Mouse (Mus musculus) v-Abl transformed pro-B cells (cell line): ENCODE measurements around the gene Gm10715.
"Not testable (repeated sequence)": the region's sequence is repeated elsewhere in the genome, so short reads cannot be mapped to it uniquely, and the experiment has no call there.

Experiments
- in situ Hi-C, 2 experiments: fragments of 400-800 bp; cut with MboI; formaldehyde crosslinking; loops; one replicate each; pipeline ENCODE4 v1.15.1; 2025; ENCODE audit not compliant: unreplicated experiment in 2 of 2

Gene Gm10715

DNA sequence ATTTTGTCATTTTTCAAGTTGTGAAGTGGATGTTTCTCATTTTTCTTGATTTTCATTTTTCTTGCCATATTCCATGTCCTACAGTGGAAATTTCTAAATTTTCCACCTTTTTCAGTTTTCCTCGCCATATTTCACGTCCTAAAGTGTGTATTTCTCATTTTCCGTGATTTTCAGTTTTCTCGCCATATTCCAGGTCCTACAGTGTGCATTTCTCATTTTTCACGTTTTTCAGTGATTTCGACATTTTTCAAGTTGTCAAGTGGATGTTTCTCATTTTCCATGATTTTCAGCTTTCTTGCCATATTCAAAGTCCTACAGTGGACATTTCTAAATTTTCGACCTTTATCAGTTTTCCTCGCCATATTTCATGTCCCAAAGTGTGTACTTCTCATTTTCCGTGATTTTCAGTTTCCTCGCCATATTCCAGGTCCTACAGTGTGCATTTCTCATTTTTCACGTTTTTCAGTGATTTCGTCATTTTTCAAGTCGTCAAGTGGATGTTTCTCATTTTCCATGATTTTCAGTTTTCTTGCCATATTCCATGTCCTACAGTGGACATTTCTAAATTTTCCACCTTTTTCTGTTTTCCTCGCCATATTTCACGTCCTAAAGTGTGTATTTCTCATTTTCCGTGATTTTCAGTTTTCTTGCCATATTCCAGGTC lies 12.6 kb upstream of the Gm10715 start:
- in situ Hi-C loops: not testable (repeated sequence)

DNA sequence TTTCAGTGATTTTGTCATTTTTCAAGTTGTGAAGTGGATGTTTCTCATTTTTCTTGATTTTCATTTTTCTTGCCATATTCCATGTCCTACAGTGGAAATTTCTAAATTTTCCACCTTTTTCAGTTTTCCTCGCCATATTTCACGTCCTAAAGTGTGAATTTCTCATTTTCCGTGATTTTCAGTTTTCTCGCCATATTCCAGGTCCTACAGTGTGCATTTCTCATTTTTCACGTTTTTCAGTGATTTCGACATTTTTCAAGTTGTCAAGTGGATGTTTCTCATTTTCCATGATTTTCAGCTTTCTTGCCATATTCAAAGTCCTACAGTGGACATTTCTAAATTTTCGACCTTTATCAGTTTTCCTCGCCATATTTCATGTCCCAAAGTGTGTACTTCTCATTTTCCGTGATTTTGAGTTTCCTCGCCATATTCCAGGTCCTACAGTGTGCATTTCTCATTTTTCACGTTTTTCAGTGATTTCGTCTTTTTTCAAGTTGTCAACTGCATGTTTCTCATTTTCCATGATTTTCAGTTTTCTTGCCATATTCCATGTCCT lies 11.7 kb upstream of the Gm10715 start, which contains the start of gene Gm10717:
Gene Gm10717 (plus strand): TSS at position 506 of the 556 bp plus-strand sequence.
- in situ Hi-C loops: not testable (repeated sequence)

DNA sequence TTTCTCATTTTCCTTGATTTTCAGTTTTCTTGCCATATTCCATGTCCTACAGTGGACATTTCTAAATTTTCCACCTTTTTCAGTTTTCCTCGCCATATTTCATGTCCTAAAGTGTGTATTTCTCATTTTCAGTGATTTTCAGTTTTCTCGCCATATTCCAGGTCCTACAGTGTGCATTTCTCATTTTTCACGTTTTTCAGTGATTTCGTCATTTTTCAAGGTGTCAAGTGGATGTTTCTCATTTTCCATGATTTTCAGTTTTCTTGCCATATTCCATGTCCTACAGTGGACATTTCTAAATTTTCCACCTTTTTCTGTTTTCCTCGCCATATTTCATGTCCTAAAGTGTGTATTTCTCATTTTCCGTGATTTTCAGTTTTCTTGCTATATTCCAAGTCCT lies 11.0 kb upstream of the Gm10715 start:
- in situ Hi-C loops: not testable (repeated sequence)

DNA sequence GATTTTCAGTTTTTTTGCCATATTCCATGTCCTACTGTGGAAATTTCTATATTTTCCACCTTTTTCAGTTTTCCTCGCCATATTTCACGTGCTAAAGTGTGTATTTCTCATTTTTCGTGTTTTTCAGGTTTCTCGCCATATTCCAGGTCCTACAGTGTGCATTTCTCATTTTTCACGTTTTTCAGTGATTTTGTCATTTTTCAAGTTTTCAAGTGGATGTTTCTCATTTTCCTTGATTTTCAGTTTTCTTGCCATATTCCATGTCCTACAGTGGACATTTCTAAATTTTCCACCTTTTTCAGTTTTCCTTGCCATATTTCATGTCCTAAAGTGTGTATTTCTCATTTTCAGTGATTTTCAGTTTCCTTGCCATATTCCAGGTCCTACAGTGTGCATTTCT lies 10.5 kb upstream of the Gm10715 start:
- in situ Hi-C loops: not testable (repeated sequence)

DNA sequence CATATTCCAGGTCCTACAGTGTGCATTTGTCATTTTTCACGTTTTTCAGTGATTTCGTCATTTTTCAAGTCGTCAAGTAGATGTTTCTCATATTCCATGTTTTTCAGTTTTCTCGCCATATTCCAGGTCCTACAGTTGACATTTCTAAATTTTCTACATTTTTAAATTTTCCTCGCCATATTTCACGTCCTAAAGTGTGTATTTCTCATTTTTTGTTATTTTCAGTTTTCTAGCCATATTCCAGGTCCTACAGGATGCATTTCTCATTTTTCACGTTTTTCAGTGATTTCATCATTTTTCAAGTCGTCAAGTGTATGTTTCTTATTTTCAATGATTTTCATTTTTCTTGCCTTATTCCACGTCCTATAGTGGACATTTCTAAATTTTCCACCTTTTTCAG lies 9.9 kb upstream of the Gm10715 start:
- in situ Hi-C loops: not testable (repeated sequence)

DNA sequence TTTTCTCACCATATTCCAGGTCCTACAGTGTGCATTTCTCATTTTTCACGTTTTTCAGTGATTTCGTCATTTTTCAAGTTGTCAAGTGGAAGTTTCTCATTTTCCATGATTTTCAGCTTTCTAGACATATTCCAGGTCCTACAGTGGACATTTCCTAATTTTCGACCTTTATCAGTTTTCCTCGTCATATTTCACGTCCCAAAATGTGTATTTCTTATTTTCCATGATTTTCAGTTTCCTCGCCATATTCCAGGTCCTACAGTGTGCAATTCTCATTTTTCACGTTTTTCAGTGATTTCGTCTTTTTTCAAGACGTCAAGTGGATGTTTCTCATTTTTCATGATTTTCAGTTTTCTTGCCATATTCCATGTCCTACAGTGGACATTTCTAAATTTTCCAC lies 9.5 kb upstream of the Gm10715 start:
- in situ Hi-C loops: not testable (repeated sequence)

DNA sequence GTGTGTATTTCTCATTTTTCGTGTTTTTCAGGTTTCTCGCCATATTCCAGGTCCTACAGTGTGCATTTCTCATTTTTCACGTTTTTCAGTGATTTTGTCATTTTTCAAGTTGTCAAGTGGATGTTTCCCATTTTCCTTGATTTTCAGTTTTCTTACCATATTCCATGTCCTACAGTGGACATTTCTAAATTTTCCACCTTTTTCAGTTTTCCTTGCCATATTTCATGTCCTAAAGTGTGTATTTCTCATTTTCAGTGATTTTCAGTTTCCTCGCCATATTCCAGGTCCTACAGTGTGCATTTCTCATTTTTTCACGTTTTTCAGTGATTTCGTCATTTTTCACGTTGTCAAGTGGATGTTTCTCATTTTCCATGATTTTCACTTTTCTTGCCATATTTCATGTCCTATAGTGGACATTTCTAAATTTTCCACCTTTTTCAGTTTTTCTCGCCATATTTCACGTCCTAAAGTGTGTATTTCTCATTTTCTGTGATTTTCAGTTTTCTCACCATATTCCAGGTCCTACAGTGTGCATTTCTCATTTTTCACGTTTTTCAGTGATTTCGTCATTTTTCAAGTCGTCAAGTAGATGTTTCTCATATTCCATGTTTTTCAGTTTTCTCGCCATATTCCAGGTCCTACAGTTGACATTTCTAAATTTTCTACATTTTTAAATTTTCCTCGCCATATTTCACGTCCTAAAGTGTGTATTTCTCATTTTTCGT lies 7.2 kb upstream of the Gm10715 start:
- in situ Hi-C loops: not testable (repeated sequence)

DNA sequence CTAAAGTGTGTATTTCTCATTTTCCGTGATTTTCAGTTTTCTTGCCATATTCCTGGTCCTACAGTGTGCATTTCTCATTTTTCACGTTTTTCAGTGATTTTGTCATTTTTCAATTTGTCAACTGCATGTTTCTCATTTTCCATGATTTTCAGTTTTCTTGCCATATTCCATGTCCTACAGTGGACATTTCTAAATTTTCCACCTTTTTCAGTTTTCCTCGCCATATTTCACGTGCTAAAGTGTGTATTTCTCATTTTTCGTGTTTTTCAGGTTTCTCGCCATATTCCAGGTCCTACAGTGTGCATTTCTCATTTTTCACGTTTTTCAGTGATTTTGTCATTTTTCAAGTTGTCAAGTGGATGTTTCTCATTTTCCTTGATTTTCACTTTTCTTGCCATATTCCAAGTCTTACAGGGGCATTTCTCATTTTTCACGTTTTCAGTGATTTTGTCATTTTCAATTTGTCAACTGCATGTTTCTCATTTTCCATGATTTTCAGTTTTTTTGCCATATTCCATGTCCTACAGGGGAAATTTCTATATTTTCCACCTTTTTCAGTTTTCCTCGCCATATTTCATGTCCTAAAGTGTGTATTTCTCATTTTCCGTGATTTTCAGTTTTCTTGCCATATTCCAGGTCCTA lies 5.9 kb upstream of the Gm10715 start:
- in situ Hi-C loops: not testable (repeated sequence)

DNA sequence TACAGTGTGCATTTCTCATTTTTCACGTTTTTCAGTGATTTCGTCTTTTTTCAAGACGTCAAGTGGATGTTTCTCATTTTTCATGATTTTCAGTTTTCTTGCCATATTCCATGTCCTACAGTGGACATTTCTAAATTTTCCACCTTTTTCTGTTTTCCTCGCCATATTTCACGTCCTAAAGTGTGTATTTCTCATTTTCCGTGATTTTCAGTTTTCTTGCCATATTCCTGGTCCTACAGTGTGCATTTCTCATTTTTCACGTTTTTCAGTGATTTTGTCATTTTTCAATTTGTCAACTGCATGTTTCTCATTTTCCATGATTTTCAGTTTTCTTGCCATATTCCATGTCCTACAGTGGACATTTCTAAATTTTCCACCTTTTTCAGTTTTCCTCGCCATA lies 2.4 kb upstream of the Gm10715 start, which contains the start of gene Gm17535:
Gene Gm17535 (plus strand): TSS at position 301 of the 400 bp plus-strand sequence.
- in situ Hi-C loops: not testable (repeated sequence)

DNA sequence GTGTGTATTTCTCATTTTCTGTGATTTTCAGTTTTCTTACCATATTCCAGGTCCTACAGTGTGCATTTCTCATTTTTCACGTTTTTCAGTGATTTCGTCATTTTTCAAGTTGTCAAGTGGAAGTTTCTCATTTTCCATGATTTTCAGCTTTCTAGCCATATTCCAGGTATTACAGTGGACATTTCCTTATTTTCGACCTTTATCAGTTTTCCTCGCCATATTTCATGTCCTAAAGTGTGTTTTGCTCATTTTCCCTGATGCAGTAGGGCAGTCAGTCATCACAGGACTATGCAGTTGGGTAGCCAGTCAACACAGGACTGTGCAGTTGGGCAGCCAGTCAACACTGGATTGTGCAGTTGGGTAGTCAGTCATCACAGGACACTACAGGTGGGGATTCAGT lies 1.5 kb downstream of the Gm10715 start:
- in situ Hi-C loops: not testable (repeated sequence)
